Mouse (Mus musculus) liver, postnatal 0 days (tissue): ENCODE measurements around the gene Dut.

Experiments used
- CTCF ChIP-seq: sonication (generic); IDR thresholded peaks from 2 replicates; pipeline ENCODE4 v1.5.1; 2016; ENCODE audit warnings: antibody characterized with exemption, low read depth
- EP300 ChIP-seq: IDR thresholded peaks from 2 replicates; pipeline ENCODE4 v1.6.1; 2016; ENCODE audit warnings: antibody characterized with exemption, low read depth, mild to moderate bottlenecking

DNA sequence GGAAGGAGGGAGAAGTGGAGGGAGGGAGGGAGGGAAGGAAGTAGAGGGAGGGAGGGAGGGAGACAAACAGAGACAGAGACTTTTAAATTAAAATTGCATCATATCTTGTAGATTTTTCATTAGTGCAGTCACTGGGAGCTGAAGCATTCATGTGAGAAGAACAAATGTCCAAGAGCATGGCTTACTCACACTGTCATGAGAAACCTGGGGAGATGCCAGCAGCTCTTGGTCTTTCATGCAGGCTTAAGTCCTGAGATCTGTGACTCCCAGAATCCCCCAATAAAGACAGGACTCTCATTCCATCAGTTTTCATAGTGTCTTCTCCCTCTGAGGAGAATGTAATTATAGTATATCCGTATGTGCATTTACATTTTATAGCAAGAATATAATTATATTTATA lies 28.4 kb upstream of the Dut start:
- no peak for TF ChIP-seq CTCF
- TF ChIP-seq EP300, result no peak
